Mouse (Mus musculus) T-helper 1 cell (primary cell): Measurements from ENCODE around the gene Ostm1.

ENCODE experiments used
- in situ Hi-C: fragments of 300-600 bp; cut with MboI, MseI; formaldehyde crosslinking; loops from one replicate; pipeline ENCODE4 v1.15.1; 2025; ENCODE audit warnings: high pct_unique_total_duplicates

The Ostm1 gene

DNA sequence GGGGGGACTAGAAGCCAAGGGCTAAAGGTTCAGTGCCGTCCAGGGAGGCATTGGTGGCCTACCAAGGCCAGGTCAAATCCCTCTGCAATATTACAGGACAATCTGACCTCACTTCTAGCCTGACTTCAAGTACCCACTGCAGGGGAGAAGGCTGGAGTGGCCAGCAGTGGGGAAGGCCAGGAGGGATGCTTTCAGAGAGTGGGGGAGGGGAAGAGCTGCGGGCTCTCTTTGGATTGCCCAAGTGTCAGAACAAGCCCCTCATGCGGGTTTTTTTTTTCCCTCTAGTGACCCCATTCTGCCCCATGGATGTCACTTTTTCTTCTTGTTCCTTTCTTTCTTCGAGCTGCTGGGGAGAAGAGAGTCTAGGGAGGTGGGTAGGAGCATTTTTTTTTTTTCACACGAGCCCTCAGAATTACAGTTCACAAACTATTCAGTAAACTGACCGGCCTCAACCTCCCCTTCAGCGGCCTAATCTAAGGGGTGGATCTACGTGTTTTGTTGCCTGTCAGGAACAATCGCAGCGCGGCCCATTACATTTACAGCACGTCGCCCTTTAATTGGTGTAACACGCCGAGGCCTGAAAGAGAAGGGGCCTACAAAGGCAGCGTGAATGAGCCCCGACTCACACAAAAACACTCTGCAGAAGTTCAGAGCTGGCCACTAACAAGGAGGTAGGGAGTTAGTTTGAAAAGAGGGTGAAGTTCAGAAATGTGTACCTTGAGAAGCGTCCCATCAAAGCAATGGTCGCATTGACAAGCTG, 47.2 kb downstream of the Ostm1 start:
- in situ Hi-C loops = loop anchor here (5.0 kb wide), 1 partner anchor 43 kb away; no protein-coding TSS in a partner anchor

DNA sequence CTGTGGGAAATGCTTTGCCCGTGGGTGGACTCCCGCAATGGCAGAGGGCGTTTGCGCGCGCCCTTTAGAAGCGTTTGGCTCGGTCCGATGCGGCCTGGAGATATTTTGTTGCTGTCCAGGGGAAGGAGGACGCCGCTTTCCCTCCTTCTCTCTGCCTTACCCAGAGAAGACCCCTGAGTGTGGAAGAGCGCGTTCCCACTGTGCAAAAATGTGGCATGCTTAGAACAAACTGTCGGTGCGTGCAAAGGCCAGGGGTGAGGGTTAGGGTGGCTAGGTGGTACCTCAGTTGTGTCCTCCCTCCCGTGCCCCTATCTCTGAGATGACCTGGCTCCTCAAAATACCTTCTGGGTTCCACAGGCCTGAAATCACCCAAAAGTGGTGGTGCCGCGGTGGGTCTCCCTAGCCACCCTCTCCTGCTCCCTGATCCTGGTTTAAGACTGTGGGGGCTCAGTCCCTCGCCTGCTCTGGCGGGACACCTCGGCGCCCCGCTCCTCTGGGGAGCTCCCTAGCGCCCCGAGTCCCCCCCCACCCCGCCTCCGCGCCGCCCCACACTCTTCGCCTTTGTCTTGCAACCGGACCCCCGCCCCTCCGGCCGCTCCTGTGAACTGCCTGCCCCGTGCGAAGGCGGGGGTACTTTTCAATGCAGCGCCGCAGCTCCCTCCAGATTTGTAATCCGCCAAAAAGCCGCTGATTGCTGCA, 48.3 kb downstream of the Ostm1 start:
- in situ Hi-C loops = loop anchor here (5.0 kb wide), 1 partner anchor 45 kb away; no protein-coding TSS in a partner anchor

DNA sequence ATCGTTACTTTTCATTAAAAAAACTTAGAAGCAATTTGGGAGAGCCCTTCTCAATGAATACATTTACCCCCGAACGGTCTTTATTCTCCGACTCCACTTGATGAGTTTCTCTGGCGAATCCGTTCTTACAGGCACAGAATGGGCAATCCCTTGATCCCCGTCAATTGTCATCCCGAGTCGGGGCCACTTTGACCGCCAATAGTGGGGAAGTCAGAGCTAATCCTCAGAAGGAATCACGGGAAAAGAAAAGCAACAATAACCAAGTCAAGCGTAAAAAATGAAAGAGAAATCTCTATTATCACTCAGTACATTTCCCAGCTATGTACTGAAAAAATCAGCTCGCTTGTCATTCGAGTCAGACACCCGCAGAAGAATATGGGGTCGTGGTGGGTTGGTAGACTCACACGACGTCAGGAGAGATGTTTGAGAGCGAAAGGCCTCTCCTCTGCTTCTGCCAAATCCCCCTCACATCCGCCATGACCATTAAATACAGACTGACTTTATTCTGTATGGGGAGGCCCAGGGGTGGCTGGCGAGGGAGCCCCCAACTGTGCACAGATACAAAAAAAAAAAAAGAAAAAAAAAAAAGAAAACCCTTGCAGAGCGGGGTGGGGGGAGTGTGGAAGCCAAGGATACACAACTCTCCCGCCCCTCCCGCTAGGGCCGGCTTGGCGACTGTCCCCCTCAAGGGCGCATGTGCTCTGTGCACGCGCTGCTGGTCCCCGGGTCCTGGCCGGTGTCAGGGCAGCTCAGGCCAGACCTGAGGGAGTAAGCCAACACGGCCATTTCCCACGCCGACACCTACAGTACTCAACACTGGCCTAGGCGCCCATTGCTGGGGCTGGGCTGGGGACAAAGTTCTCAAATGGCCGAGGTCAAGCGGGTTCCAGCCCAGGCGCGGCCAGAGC, 49.1 kb downstream of the Ostm1 start:
- in situ Hi-C loops = loop anchor here (5.0 kb wide), 1 partner anchor 45 kb away; no protein-coding TSS in a partner anchor

DNA sequence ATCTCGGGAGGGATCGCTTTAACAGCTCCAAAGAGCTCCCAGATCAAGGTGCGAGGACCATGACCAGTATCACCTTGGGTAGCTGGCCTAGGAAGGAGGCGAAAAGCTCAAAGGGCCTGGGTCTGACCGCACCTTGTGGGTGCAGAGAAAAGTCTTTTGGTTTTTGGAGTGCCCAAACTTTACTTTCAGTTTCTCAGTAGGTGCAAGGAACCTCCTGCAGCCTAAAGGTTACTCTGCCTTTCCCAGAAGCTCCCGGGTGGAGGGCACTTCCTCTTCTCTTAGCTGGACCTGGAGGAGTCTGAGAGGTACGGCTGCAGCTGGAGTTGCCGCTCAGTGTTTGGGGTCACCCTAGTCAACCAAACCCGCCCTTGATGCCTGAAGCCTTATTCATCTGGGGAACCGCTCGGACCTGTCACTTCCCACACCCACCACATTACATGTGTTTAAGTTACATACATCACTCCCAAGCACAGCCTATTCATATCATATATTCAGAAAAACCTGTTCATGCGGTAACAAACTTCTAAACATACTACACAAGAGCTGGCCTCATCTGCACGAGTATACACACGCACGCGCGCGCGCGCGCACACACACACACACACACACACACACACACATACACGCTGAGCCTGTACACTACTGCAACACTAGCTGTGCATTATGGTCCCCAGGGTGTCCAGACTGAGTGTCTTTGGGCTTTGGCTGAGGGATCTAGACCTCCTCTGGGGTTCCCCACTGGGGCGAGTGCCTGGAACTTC, 49.9 kb downstream of the Ostm1 start:
- in situ Hi-C loops = loop anchor here (5.0 kb wide), 1 partner anchor 46 kb away; no protein-coding TSS in a partner anchor

DNA sequence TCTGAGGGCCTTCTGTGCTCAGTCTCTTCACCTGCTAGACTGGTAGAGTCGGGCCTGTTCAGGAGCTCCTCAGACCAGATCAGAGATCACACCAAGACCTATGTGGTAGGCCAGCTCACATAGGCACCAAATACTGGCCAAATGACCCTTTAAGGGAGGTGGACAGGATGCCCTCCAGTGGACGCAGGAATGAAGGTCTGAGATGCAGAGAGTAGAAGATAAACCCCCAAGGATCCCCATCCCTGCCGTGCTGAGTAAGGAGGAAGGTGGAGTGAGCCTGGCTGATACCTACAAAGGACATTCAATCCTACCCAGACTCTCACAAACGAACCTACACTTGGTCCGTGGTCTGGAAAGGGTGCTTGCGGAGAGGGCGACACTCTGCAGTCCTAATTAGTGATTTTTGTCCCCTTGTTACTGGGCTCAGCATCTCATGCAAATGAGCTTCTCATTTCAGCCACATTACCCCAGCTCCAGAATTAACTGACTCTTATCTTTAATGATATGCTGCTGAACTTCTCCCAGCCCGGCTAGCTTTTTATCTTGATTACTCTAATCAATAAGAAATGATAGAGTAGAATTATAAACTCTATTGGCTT, 50.6 kb downstream of the Ostm1 start:
- in situ Hi-C loops = loop anchor here (5.0 kb wide), 1 partner anchor 47 kb away; no protein-coding TSS in a partner anchor

DNA sequence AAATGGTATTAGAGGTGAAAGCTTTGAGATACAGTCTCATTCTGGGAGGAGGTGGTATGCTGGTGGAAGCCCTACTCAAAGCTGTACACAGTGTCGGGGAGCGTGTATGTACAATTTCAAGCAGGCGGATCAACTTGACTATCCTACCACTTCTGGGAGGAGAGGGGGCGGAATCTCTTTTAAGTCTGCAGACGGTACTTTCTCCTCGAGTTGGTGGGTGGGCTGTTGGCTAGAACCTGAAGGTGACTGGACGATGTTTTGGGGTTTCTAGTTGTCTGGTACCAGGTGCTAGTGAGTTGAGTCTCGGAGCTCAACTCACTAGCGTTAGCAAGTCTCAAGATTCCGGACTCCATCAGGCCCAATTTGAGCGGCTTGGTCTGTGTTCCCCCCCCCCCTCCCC, 51.4 kb downstream of the Ostm1 start:
- in situ Hi-C loops = no loop called here

DNA sequence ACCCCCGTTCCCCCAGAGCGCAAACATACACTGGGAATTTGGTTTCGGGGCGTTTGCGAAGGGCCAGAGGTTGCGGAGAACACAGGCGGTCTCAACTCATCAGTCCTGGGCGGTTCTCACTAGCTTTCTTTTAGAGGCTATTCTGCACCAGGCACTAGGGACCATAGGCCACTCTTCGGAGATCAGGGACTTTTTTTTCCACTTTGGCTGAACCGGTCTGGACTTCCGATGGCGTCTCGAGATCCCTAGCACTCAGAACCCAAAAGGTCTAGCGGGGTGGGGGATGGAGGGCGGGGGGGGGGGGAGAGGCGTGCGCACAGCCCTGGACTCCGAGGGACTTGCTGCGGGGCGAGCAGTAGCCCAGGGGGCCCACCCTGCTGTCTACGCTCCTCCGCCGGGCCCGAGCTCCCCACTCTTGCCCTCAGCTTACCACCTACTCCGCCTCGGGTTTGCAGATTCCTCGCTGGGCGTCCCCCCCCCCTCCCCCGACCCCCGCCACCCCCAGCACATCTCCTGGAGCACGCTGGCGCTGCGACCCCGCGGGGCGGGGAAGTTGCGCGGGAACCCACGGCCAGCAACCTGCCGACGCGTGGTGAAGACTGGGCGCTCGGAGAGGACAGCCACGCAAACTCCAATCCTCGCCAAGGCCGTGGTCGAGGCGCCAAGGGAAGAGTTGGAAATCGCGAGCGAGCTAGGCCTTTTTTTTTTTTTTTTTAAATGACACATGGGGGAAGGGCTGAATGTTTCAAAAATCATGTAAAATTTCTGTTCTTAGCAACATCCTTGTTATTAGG, 52.1 kb downstream of the Ostm1 start:
- in situ Hi-C loops = no loop called here

DNA sequence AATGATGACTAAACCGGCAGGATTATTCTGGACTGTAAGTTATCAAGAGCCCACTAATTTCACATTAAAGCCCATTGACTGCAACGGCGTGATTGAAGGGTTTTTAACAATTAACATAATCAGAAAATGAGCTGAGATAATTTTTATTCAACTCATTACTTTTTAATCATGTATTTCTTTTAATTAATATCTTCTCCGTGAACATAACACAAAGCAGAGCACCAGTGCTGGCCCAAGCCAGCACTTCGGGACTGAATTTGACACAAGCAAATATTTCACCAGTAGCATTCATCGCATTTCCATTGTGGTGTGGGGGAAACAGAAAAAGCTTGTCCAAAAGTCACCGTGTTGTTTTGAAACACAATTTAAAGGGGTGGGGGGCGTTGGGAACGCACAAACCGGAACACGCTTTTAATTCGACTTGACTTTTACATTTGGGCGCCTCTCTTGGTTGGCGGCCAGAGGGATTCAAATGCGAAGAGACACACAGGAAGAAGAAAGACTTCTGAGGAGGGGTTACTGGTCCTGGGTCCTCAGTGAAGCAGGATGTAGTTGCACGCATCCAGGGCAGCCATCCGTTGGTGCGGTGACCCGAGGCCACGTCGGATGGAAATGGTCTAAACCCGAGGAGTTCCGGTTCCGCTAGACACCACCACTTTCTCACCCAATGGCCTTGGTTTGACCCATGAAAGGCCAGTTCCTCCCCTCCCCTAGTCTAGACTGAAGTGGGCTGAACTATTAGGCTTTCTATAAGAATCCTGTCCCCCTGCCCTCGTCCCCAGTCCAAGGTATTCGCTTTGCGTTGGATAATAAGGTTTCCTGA, 52.9 kb downstream of the Ostm1 start:
- in situ Hi-C loops = no loop called here

DNA sequence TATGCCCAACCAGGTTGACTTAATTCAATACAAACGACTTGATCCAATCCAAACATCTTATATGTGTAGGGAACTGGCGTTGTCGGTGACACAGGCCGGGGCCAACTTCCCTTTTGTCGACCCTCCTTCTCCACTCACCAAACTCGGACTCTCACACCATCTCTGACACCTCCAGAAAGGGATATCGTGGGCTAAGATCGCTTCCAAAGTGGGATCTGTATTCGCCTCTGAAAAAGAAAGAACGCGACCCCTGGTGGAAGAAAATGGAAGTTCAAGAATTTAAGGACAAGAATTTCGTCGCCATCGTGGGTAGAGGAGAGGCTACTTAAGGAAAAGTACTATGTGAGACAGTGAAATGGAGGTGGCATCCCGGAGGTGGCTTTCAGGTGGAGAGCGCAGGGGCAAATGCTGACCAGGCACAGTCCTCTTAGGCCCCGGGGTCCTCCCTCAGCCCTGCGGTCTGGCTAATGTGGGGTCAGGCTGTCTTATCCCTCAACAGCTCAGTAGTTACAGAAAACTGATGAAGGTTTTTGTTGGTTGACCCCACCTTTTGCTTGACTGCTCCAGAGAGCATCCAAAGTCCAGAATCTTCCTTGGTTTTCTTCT, 53.7 kb downstream of the Ostm1 start:
- in situ Hi-C loops = no loop called here

DNA sequence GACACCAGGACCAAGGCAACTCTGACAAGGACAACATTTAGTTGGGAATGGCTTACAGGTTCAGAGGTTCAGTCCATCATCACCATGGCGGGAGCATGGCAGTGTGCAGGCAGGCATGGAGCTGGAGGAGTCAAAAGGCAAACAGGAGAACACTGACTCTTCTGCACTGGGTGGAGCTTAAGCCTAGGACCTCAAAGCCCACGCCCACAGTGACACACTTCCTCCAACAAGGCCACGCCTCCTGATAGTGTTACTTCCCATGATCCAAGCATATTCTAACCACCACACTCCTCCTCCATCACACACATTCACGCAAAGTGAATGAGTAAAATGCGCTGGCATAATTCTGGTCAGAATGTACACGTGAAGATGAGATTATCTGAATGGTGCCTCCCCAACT, 56.2 kb downstream of the Ostm1 start:
- in situ Hi-C loops = no loop called here

DNA sequence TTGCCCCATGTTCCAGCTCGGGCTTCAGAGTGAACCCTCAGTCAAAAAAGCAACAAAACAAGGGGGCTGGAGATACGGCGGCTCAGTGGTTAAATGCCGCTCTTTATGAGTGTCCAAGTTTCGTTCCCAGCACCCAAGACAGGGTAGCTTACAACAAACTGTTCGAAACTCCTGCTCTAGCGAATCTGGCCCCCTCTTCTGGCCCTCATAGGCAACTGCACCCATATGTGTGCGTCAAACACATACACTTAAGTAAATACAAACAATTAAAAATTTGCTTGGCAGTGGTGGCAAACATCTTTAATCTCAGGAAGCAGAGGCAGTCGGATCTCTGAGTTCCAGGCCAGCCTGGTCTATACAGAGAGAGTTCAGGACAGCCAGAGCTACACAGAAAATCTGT, 60.0 kb downstream of the Ostm1 start:
- in situ Hi-C loops = no loop called here

DNA sequence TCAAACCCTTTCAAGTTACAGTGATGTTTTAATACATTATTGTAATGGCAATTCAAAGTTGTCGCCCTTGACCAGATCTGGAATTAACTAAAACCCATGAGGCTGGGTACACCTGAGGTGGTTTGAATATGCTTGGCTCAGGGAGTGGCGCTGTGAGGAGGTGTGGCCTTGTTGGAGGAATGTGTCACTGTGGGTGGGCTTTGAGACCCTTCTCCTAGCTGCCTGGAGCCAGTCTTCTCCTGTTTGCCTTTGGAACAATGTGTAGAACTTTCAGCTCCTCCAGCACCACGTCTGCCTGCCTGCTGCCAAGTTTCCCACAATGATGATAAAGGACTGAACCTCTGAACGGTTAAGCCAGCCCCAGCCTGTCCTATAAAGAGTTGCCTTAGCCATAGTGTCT, 62.7 kb downstream of the Ostm1 start:
- in situ Hi-C loops = no loop called here

DNA sequence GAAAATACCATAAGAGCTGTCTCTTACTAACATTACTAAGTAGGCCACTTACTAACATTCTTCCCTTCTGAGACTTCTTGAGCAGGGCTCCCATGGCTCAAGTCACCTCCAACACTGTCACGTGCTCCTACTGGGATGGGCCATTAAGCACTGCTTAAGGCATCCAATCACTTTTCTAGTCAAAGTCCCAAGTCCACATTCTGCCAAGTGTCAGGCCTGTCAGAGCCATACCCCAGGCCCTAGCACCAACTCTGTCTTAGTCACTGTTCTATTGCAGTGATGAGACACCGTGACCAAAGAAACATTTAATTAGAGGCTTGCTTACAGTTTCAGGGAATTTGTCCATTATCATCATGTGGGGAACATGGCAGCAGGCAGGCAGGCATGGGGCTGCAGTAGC, 78.3 kb downstream of the Ostm1 start:
- in situ Hi-C loops = loop anchor here (10.0 kb wide), 1 partner anchor 337 kb away; no protein-coding TSS in a partner anchor

DNA sequence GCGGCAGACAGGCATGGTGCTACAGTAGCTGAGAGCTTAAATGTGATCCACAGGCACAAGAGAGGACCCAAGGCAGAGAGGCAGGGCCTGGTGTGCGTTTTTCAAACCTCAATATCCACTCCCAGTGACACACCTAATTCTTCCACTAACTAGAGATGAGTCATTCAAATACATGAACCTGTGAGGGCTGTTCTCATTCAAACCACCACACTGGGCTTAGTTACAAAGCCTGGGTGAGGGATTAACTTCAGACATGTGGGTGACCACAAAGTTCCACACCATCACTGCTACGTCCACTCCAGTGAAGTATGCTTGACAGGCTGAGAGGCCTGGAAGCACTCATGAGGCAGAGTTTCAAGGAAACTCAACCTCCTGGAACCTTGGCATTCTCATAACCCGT, 86.3 kb downstream of the Ostm1 start:
- in situ Hi-C loops = loop anchor here (10.0 kb wide), 1 partner anchor 345 kb away; no protein-coding TSS in a partner anchor

DNA sequence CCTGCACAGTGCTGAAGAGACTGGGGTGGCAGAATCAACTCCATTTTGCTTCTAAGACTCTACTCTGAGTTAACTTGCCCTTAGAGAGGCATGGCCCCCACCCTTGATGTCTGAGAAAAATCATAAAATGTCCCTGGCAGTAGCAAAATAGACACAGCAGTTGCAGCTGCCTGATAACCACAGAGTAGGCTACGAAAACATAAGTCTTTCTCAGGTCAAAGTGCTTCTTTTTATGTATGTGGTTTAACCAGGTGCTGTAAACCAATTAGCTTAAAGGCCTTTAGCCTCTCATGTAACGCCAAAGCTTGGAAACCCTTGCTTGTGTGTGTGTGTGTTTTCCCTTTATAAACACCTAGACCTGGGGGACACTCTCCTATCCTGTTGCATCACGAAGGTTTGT, 89.2 kb downstream of the Ostm1 start:
- in situ Hi-C loops = no loop called here

DNA sequence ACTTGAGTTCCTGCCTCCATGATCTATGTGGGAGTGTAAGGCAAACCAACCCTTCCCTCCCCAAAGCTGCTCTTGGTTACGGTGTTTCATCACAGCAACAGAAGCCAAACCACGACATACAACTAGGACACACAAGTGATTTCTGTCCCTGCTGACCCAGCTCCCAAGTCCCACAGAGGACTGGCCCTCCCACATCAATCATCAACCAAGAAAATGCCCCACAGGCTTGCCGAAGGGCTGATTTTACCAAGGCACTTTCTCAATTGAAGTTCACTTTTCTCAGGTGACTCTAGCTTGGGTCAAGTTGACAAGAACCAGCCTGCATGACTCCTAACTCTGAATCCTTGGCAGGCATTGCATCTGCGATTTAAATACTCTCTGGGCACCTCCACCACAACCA, 91.9 kb downstream of the Ostm1 start:
- in situ Hi-C loops = no loop called here

DNA sequence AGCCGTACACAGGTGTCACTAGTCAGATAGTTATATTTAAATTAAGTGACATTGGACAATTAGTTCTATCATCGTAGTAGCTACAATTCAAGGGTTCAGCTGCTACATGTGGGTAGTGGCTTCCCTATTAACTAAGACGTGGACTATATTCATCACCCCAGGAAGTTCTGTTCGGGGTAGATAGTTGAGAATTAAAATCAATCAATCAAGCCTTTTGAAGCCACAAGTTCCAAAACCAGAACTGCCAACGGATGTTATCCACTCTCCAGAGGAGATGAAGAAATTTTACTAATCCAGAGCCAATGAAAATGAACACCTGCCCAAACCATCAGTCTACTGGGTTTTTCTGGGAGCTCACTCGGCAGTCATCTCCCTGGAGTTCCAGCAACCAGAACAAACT, 94.7 kb downstream of the Ostm1 start:
- in situ Hi-C loops = no loop called here

DNA sequence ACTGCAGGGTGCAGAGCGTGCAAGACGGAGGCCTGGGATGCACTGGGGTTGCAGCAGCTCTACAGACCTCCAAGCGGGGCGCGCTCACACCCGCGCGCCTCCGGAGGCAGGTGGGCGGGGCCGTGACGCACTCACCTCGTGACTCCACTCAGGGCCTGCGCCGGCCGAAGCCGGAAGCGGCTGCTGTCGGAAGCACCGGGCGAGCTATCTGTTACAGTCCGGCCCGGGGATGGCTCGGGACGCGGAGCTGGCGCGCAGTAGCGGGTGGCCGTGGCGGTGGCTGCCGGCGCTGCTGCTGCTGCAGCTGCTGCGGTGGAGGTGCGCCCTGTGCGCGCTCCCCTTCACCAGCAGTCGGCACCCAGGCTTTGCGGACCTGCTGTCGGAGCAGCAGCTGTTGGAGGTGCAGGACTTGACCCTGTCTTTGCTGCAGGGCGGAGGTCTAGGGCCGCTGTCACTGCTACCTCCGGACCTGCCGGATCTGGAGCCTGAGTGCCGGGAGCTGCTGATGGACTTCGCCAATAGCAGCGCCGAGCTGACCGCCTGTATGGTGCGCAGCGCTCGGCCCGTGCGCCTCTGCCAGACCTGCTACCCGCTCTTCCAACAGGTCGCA, 95.2 kb downstream of the Ostm1 start:
- in situ Hi-C loops = no loop called here
